Mouse (Mus musculus) thymus, adult 2 months (tissue): ENCODE measurements around the gene Fgfr2.

ENCODE experiments used
- CTCF ChIP-seq: fragments of 200-500 bp; IDR thresholded peaks from 2 replicates; pipeline ENCODE4 v1.5.1; 2012; ENCODE audit warnings: mild to moderate bottlenecking, control low read depth, low read length, moderate library complexity, borderline replicate concordance; ENCODE audit not compliant: control insufficient read depth, poor library complexity, insufficient read depth; ENCODE audit errors: extremely low read depth
- POLR2A ChIP-seq: fragments of 200-500 bp; IDR thresholded peaks from 2 replicates; pipeline ENCODE4 v1.6.1; 2012; ENCODE audit warnings: mild to moderate bottlenecking, low read length, control low read depth, moderate library complexity; ENCODE audit not compliant: control insufficient read depth, poor library complexity, insufficient read depth; ENCODE audit errors: extremely low read depth

DNA sequence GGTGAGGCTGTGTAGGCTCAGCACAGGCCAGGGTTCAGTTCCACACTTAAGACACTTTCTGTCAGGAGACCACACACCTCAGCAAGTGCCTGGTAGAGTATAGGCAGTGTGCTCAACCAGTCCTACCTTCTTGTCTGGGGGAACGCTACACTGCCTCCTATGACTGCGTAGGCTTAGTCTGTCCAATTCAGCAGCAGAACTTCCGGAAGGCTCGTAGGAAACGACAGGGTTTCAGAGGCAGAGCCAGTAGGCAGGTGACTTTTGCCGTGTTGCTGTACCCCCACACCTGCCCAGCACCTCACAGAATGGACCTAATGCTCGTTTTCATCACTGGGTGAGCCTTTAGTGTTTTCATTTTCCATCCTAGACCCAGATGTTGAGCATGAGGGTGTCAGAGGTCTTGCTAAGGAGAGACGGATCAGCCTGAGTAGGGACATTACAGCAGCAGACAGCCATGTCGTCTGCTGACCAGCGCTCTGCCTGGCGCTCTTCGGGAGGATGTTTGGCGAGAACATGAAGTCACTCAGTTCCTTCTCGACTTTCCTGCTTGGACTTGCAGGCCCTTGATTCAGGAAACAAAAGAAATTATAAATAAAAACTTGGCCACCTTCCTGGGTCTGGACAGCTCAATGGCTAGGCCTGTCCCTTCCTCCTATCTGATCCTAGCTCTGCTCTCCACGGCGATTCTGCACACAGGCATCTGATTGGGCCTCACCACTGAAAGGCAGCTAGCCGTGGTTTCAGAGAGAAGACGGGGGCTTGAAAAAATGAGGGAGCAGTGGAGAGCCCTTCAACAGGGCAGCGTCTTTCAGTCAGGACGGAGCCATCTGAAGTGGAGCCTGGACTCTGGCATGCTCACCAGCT is 452.9 kb downstream of the Fgfr2 start:
- TF ChIP-seq CTCF: no peak
- TF ChIP-seq POLR2A: no peak
